Mouse (Mus musculus): Measurements from ENCODE around the gene Rtbdn.

GRCm38 (mm10) chr8:84921596-84921995 lies 25.2 kb upstream of the Rtbdn start:
- TF ChIP-seq CTCF (IDR thresholded peaks at IDR 0.05; ENCODE audit: extremely low read depth, insufficient read depth, insufficient read length, insufficient replicate concordance): no peak
- TF ChIP-seq POLR2A (IDR thresholded peaks at IDR 0.05; ENCODE audit: low read depth, low read length): no peak

All from spleen, adult 2 months (tissue).